Mouse (Mus musculus) ES-Bruce4 (cell line): ENCODE data around the gene Lkaaear1.

Source experiments
- CTCF ChIP-seq: IDR thresholded peaks from one replicate; pipeline ENCODE4 v1.8.1; 2011; ENCODE audit warnings: low read depth, low read length
- POLR2A ChIP-seq: IDR thresholded peaks from one replicate; pipeline ENCODE4 v1.8.1; 2011; ENCODE audit warnings: low read length; ENCODE audit not compliant: insufficient read depth

DNA sequence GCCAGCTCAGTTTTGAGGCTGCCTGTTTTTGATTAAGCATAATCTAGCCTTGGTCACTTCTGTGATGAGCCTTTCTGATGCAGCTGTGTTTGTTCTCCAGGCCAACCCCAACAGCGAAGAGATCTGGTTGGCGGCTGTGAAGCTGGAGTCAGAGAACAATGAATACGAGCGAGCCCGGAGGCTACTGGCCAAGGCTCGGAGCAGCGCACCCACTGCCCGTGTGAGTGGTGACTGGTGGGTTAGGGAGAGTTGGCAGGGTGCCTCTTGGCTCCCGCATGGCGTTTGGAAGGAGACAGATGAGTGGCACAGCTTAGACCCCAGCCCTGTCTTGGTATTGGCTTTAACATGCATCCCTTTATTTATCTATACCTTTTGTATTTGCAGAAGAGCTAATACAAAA, 49.3 kb downstream of the Lkaaear1 start:
- TF ChIP-seq POLR2A (no peak), CTCF (no peak)
